Mouse (Mus musculus) cerebral cortex, adult 2 months (tissue): ENCODE data around the gene Stx4a.

ENCODE experiments used
- WGBS: fragments of 180-500 bp; shearing (Covaris S2); methylation state at CpG from one replicate; pipeline ENCODE4 v1.1.7; 2018; 5-methylcytosine and 5-hydroxymethylcytosine counted together

Gene Stx4a

DNA sequence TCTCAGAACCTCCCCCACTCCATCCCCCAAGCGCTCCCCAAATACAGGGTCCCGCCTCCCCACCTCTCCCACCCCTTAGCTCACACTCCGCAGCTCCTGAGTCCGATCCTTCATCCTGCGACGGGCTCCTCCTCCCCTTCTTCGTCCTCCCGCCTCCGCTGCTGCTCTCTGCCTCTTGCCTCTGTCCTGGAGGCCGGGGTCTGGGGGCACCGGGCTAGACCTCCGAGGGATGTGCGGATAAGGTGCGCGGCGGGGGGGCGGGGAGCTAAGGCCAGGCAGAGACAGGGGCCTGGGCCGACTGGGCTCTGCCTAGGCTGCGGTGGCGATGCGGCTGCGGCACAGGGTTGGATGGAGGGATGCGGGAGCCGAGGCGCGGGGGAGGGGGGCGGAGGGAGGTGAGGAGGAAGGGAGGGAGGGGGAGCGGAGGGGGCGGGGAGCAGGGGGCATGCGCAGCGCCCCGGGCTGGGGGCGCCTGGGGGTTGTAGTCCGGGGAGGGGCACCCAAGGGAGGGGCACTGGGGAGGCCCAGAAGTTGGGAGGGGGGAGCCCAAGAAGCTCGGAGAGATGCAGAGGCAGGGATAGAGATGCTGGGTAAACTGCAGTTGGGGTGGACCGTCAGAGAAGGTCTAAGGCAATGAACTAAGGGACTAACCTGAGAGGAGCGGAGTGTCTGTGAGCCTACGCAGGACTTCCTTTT lies at the start of gene Stx4a, which contains the start of gene Stx1b:
Gene Stx4a, plus strand, starts transcription at position 119 of the 696 bp plus-strand sequence.
Gene Stx1b, minus strand, starts transcription at position 374 of the 696 bp plus-strand sequence.
- 6% methylated on average over 37 of the region's 38 CpGs for WGBS

DNA sequence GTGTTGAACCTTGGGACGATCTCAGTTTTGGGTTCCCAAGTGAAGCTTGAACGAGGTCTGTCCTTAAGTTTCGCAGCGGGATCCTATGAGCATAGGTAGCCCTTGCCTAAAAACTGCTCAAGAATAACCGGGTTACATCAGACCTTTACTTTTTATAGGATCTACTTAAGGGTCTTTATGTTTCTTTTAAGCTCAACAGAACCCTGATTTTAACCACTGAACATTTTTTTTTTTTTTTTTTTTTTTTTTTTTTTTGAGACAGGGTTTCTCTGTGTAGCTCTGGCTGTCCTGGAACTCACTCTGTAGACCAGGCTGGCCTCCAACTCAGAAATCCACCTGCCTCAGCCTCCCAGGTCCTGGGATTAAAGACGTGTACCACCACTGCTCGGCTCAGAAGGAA lies 48.3 kb upstream of the Stx4a start:
- 63% methylated on average over 7 of the region's 7 CpGs for WGBS

DNA sequence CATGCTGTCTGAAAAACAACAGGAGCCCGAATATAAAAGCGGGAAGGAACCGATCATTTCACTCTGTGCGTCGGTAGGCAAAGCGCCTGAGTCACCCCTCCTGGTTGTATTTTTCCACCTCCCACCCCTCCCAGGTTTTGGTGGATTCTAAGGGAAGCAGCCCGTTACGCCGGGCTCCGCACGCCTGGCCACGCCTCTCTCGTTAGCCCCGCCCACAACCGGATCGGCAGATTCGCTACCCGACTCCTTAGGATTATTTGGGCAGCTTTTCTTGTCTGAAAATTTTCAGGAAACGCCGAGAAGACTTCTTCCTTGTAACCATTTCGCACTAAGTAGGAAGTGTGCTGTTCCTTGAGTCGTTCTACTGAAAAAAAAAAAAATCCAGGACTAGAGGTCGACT lies 47.7 kb upstream of the Stx4a start, which contains the start of gene Setd1a:
Gene Setd1a, plus strand, starts transcription at position 245 of the 400 bp plus-strand sequence.
- under 1% methylated on average over 23 of the region's 23 CpGs for WGBS

DNA sequence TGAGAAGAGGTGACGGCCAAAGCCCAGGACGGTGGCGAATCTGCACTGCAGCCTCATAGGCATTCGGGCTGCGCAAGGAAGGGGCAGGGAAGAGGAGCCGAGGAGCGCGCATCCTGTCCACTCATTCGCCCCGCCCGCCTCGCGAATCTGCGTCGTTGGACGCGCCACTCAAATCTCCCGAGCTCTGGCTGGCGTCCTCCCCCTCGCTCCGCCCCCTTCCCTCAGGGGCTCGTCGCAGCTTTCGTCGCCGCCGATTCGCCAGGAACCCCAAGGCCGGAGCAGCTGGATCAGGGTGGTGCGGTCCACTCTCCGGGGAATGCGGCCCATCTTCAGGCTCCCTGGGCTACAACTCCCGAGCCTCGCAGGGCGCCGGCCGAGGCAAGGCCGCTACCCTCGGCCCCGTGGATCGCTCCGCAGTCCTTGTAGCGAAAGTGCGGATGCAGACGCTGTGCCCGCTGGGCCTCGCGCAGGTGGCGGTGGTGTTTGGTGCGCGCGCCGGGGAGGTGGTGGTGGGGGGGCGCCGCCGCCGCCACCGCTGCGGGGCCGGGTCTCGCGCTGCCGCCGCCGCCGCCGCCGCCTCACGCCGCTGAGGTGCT lies 47.1 kb upstream of the Stx4a start:
- 1% methylated on average over 66 of the region's 70 CpGs for WGBS

DNA sequence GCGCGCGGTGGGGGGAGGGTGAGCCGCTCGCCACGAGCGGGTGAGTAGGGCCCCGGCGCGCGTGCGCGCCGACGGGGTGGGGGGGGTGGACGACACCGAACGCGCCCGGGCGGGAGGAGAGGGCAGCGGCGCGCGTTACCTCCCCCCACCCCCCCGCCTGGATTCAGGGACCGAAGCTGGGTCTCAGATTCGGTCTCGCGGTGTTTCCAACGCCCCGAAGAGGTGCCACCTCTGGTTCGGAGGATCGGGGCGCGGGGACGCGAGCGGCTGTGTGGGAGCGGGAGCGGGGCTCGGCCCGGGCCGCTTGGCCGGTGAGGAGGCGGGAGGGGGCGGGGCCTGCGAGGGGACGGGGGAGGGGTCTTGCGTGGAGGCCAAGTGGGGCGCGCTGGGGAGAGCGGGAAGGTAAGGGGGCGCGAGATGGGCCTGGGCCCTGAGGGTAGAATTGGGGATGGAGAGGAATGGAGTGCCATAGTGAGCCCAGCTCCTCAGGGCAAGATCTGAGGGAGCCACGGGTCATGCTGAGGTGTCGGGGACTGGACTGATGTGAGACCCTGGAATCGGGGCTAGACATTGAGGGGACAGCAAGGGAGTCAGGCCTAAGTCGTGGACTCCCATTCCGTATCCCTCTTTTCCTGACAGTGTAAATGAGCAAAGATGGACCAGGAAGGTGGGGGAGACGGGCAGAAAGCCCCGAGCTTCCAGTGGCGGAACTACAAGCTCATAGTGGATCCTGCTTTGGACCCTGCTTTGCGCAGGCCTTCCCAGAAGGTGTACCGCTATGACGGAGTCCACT lies 46.4 kb upstream of the Stx4a start:
- 2% methylated on average over 60 of the region's 66 CpGs for WGBS

DNA sequence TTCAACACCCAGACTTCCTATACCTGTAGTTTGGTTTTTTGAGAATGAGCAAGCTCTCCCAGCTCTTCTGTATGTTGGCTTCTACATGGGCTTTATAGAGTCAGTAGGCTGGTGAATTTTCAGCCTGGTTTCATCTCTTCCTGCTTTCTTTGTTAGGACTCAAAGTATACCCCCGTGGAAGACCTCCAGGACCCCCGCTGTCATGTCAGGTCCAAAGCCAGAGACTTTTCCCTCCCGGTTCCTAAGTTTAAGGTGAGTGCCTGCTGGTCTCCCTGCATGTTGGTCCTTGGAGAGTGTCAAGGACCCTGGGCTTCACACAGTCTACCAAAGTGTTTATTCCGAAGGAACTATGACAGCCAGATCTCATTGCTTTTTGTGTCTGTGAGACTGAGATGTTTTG lies 45.7 kb upstream of the Stx4a start:
- 69% methylated on average over 4 of the region's 4 CpGs for WGBS

DNA sequence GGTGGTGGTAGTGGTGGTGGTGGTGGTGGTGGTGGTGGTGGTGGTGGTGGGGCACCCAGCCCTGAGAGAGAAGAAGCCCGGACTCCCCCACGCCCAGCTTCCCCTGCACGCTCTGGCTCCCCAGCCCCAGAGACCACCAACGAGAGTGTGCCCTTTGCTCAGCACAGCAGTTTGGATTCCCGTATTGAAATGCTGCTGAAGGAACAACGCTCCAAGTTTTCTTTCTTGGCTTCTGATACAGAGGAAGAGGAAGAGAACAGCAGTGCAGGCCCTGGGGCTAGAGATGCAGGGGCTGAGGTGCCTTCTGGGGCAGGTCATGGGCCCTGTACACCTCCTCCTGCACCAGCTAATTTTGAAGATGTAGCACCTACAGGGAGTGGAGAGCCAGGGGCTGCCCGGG lies 38.8 kb upstream of the Stx4a start, which contains the start of gene Gm49388:
Gene Gm49388, plus strand, starts transcription at position 301 of the 400 bp plus-strand sequence.
- 93% methylated on average over 7 of the region's 7 CpGs for WGBS

DNA sequence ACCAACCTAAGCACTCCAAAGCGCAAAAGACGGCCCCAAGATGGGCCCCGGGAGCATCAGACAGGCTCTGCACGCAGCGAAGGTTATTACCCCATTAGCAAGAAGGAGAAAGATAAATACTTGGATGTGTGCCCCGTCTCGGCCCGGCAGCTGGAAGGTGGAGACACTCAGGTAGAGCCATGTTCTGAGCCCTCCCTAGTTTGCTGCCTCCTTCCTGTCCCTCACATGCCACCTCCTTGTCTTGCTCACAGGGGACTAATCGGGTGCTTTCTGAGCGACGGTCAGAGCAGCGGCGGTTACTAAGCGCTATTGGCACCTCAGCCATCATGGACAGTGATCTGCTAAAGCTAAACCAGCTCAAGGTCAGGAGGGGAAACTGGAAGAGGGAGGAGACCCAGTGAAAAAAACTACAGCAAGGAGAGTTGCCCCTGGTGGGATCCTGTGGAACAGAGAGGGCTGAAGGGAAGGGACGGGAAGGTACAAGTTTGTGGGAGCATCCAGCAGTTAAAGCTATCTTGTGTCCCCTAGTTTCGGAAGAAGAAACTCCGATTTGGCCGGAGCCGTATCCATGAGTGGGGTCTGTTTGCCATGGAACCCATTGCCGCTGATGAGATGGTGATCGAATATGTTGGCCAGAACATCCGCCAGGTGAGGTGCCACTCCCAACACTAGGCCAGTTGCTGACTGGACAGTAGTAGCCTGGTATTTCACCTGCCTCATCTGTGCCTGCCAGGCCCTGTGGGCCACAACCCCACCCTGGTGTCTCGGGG lies 26.8 kb upstream of the Stx4a start:
- 92% methylated on average over 23 of the region's 23 CpGs for WGBS

DNA sequence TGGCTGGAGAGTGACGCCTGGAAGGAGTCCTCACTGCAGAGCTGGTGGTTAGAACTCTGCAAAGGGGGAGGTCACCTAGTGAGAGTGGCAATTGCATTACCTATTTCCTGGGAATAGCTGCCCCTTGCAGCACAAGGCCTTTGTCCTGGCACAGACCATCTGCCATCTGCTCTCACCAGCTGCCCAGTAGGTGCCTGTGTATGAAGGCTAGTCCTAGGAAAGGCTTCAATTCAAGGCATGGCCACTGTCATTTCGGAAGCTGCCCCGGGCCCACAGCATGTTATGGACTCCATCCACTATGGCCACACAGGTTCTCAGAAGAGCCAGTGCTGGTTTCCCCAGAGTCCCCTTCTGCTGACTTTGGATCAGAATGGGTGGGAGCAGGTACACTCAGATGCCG lies 25.5 kb upstream of the Stx4a start:
- 80% methylated on average over 4 of the region's 4 CpGs for WGBS

DNA sequence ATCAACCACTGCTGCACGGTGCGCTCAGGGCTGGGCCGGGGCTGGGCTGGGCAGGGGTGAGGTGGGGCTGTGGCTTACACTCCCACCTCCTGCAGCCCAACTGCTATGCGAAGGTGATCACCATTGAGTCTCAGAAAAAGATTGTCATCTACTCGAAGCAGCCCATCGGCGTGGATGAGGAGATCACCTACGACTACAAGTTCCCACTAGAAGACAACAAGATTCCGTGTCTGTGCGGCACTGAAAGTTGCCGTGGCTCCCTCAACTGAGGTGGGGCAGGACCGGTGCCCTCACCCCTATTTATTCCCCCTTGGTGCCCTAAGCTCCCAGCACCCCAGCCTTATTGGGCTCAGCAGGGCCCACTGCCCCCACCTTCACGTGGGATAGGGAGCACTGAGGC lies 24.9 kb upstream of the Stx4a start:
- WGBS, result 82% methylated on average over 13 of the region's 13 CpGs

DNA sequence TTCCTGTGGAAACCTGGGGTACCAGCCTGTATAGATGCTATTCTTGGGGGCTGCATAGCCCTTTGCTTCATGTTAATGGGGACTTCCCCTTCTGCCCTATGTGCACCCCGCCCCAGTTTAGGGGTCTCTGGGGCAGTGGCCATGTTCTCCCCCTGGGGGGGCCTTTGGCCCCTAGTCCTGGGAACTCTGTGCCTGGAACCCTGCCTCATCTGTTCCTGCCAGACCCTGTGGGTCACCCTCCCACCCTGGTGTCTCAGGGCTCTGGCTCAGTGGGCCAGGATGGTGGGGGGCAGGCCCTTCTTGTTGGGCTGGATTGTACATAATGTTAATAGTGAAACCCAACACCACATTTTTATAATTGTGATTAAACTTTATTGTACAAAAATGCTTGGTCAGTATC lies 24.4 kb upstream of the Stx4a start:
- 89% methylated on average over 1 of the region's 1 CpGs for WGBS

DNA sequence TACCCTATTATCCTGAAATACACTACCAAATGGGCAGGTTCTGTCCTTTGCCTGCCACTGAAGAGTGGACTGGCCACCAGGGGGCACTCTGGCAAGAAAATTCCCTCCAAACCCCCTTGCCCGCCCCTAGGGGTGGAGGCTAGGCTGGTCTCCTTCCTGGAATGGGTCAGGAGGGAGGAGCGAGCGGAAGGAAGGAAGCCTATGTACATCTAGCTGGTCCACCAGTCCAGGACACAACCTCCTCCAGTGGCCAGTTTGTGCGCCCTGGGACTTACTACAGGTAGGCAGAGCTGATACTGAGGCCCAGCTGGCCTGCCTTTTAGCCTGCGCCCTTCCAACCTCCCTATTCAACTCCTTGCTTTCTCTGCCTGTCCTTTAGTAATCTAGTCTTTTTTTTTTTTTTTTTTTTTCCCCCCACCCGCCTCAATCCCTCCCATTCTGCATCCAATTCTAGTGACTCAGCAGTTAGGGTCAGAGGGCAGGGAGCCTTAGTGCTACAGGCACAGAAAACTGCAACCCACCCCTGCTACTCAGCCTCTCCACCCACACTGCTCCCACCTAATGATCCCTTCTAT lies 23.6 kb upstream of the Stx4a start, which contains the start of gene Hsd3b7:
Gene Hsd3b7, plus strand, starts transcription at position 170 of the 575 bp plus-strand sequence.
- 29% methylated on average over 6 of the region's 6 CpGs for WGBS

DNA sequence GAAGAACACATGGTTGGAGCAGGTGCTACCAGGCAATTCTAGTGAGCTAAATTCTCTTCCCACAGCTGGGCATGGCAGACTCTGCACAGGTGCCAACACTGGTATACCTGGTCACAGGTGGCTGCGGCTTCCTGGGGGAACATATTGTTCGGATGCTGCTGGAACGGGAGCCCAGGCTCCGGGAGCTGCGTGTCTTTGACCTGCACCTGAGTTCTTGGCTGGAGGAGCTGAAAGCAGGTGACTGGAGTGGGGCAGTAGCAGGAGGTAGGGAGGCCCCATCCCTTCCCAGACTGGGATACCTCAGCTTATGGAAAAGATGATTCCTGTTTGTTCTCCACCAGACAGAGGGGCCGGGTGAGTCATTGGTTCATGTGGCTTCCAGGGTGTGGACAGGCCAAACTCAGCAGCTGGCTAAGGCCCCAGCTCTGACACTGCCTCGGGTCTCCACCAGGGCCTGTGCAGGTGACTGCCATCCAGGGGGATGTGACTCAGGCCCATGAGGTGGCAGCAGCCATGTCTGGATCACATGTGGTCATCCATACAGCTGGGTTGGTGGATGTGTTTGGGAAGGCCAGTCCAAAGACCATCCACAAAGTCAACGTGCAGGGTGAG lies 23.0 kb upstream of the Stx4a start:
- 77% methylated on average over 8 of the region's 8 CpGs for WGBS

DNA sequence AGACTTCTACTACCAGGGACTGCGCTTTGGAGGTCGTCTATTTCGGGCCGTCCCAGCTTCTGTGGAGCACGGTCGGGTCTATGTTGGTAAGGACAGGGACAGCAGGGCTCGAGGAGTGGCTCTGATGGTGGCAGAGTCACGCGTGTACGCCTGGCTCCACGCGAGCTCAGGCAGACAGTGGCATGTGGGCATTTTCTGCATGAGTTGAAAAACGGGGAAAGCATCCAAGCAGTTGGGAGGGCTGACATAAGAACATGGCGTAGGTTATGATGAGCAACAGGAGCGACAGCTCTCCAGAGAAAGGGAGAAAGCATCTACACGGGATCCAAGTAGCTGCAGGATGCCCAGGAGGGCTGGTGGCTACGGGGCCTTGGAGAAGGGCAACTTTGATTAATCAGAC lies 21.8 kb upstream of the Stx4a start:
- WGBS, result 64% methylated on average over 17 of the region's 17 CpGs

DNA sequence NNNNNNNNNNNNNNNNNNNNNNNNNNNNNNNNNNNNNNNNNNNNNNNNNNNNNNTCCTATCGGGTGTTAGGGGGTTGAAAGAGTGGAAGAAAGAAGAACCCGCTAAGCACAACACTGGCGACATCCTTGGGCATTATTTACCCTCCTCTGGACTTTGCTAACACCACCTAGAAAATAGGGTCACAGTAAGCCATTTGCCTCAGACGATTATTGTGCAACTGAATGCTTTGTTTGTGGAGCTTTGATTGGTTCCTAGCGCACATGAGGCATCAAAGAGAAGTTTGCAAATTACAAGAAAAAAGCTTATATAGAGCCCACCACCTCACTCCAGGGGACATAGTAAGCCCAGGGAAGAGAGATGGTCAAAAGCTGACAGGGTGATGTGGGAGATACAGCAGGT lies 15.3 kb upstream of the Stx4a start:
- WGBS, result 59% methylated on average over 5 of the region's 5 CpGs

DNA sequence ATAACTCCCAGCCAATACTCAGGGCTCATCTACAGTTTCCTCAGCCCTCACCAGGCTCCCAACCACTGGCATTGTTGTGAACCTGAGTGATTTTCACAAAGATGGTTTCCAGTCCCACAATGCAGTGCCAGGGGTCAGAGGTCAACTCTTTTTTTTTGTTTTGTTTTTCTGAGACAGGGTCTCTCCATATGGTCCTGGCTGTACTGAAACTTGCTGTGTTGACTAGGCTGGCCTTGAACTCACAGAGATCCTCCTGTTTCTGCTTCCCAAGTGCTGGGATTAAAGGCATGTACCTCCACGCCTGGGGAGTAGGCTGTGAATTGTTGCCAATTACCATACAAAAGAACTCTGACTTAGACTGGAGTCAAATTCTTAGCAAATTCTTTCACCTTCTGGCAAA lies 14.2 kb upstream of the Stx4a start:
- WGBS, result 88% methylated on average over 1 of the region's 1 CpGs

DNA sequence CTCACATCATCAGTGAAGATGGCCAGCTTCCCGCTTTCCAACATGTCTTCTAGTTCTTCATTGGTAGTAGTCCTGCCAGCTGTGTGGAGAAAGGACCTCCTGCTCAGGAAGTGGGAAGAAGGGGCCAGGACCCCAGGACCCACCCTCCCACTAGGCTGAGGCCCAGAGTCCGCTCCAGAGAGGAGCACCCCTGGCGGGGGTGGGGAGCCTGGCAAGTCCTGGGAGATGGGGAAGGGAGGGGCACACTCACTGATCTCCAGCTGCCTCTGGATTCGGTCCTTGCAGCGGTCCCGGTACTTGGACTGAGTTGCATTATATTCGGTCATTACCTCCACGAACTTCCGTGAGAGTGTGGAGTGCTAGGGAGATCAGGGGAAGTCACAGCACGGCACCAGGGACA lies 13.4 kb upstream of the Stx4a start:
- 86% methylated on average over 10 of the region's 10 CpGs for WGBS

DNA sequence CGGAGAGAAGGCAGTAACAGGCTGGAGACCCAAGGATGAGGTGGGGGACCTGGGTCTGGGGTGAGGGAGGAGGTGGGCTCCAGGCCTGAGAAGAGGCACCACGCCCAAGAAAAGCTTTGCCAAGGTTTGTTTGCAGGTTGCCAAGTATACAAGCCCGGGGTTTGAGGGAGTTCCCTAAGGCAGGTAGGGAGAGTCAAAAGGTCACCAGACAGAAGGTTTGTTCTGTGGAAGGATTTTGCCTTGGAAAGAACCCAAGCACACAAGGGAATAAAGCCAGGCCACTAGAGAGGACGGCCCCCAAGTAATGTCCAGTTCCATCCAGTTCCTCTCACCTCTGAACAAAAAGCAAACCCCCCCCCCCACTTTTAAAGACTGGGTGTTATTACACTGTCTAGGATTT lies 12.9 kb upstream of the Stx4a start:
- 84% methylated on average over 4 of the region's 4 CpGs for WGBS

DNA sequence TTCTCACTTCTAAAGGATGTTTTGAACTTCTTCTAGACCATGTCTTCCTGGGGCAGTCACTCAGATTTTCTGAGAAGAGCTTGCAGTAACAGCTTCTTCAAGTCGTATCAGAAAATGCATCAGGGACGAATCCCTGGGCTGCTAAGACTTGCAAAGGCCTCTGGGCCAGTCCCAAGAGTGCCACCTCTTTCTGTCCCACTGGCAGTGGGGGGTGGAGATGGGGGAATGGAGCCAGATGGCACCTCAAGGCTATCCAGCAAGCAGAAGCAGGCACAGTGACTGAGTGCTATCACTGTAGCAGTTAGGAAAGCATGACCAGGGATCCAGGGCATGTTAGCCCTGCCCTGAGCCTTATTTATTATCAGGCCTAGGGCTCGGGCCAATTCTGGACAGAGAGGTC lies 11.8 kb upstream of the Stx4a start:
- WGBS, result 86% methylated on average over 3 of the region's 3 CpGs

DNA sequence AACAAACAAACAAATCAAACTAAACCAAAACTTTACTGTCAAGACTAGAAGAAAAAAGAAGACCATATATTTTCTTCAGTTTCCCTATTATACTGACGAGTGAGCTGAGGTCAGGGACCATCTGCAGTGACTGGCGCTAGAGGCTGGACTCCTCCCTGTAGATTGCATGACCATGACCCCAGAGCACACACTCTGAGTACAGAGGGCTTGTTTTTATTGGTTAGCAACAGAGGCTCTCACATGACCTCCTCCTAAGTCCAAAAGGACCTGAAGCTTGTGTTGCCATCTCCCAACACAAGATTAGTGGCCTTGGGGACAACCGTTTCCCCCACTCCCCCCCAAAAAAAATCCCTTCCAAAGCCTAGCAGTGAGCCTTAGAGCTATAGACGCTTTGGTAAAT lies 10.3 kb upstream of the Stx4a start:
- WGBS, result 39% methylated on average over 4 of the region's 4 CpGs
